Mouse (Mus musculus) kidney, embryonic 15.5 days (tissue): ENCODE results near the gene Wdr75. TPM values are rescaled to one million over a fixed set of nuclear protein-coding genes. Genes with fewer than 3 reads are reported as not detected.

Source experiments
- ATAC-seq: fragments of 200-750 bp; cut with Nextera tagmentation; replicated peaks from 2 replicates; pipeline ENCODE4 v1.8.0; 2017; ENCODE audit warnings: moderate TSS enrichment; ENCODE audit not compliant: low FRiP score
- H3K27ac ChIP-seq: fragments of 300-500 bp; sonication (generic); 2 replicates; pipeline ENCODE4 v1.5.1; 2015; ENCODE audit warnings: mild to moderate bottlenecking, inconsistent platforms
- H3K27me3 ChIP-seq: fragments of 300-500 bp; sonication (generic); 2 replicates; pipeline ENCODE4 v1.6.1; 2015; ENCODE audit warnings: inconsistent platforms
- H3K36me3 ChIP-seq: fragments of 300-500 bp; sonication (generic); 2 replicates; pipeline ENCODE4 v1.6.1; 2015; ENCODE audit warnings: inconsistent platforms
- H3K4me1 ChIP-seq: fragments of 300-500 bp; sonication (generic); 2 replicates; pipeline ENCODE4 v1.6.1; 2015; ENCODE audit warnings: inconsistent platforms
- H3K4me2 ChIP-seq: fragments of 300-500 bp; sonication (generic); 2 replicates; pipeline ENCODE4 v1.6.1; 2015; ENCODE audit warnings: moderate library complexity, mild to moderate bottlenecking, inconsistent platforms
- H3K4me3 ChIP-seq: fragments of 300-500 bp; sonication (generic); replicated peaks from 2 replicates; pipeline ENCODE4 v1.5.1; 2015; ENCODE audit warnings: mild to moderate bottlenecking, inconsistent platforms
- H3K9ac ChIP-seq: fragments of 300-500 bp; sonication (generic); 2 replicates; pipeline ENCODE4 v1.6.1; 2015; ENCODE audit warnings: mild to moderate bottlenecking, inconsistent platforms
- H3K9me3 ChIP-seq: fragments of 300-500 bp; sonication (generic); replicated peaks from 2 replicates; pipeline ENCODE4 v1.6.1; 2016; ENCODE audit warnings: inconsistent platforms
- WGBS: fragments of 180-500 bp; shearing (Covaris S2); methylation state at CpG from one replicate; pipeline ENCODE4 v1.1.7; 2015; ENCODE audit warnings: mixed read lengths; 5-methylcytosine and 5-hydroxymethylcytosine counted together
- polyA plus RNA-seq: library from polyadenylated mRNA; unstranded; fragments of >200 nt; fragmentation: Nextera tagmentation; extraction: Ambion mirVana; gene quantifications from 2 replicates; pipeline ENCODE4 v1.2.1, GENCODE M21; 2015

Gene Wdr75
- polyA plus RNA-seq = 73.5 and 76.1 TPM in 2 replicates

- Histone ChIP-seq H3K4me1 (peaks cover 12% of the 10 kb centered on the region; the same call in 1 of the 2 replicates), H3K36me3 (peaks cover 19% of the 10 kb centered on the region), H3K27me3 (no peaks in the 10 kb centered on the region), H3K27ac (peak within 1 kb of the TSS; percentile 98), H3K9me3 (no peaks in the 10 kb centered on the region), H3K4me3 (peak within 1 kb of the TSS; percentile 94), H3K9ac (peak within 1 kb of the TSS; percentile 88), H3K4me2 (peak within 1 kb of the TSS; percentile 67)
- under 1% methylated on average over 70 of the region's 70 CpGs for WGBS
- peak; percentile 100 for ATAC-seq
Observed at GRCm38 (mm10) chr1:45794969-45795908, at the start of gene Wdr75. Wdr75 (plus strand) TSS chr1:45795166.

GRCm38 (mm10) chr1:45755902-45756301, 39.1 kb upstream of the Wdr75 start:
- Histone ChIP-seq H3K36me3 (no peaks in the 10 kb centered on the region), H3K4me2 (no peak overlapping the region), H3K27ac (no peak overlapping the region), H3K27me3 (no peaks in the 10 kb centered on the region), H3K9me3 (no peaks in the 10 kb centered on the region), H3K9ac (no peak overlapping the region), H3K4me3 (no peak overlapping the region), H3K4me1 (no peaks in the 10 kb centered on the region; the same call in 1 of the 2 replicates)
- no peak for ATAC-seq

DNA sequence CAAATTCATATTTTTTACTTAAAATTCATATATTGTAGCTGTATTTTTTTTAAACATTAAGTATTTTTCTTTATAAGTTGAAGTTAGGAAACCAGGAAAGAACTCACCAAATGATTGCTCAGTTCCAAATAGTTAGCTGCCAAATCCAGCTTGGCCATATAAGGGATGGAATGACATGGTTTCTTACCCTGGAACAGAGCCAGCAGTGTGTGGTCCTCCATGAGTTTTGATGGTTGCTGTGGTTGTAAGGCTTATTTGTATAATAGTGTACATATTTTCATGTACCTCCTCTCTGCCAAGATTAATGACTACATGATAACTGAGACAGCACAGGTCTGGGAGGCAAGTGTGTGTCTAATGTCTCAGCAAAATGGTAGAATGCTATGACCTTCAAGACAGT, 38.3 kb upstream of the Wdr75 start:
- Histone ChIP-seq H3K9ac (no peak overlapping the region), H3K4me3 (no peak overlapping the region), H3K36me3 (no peaks in the 10 kb centered on the region), H3K27me3 (no peaks in the 10 kb centered on the region), H3K27ac (no peak overlapping the region), H3K4me2 (no peak overlapping the region), H3K4me1 (no peaks in the 10 kb centered on the region; the same call in 1 of the 2 replicates), H3K9me3 (no peaks in the 10 kb centered on the region)
- ATAC-seq = no peak

DNA sequence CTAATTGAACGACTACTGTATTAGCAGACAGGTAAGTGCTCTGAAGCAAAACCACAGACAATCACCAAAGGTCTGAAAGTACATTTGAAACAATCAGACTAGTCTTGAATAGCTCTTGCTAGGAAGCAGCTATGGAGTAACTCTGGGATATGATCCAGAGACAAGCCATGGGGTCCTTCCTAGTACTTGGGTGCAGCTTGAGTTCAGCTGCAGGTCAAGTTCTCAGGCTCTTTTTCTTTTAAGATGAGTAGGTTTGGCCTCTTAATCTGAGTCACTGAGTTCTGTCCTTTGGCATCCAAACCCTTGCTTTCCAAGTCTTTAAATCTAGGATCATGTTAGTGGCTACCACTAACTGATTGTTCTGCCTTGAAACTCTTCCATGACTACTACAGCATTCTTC, 37.0 kb upstream of the Wdr75 start:
- Histone ChIP-seq H3K9ac (no peak overlapping the region), H3K27me3 (no peaks in the 10 kb centered on the region), H3K4me3 (no peak overlapping the region), H3K4me1 (no peaks in the 10 kb centered on the region; the same call in 1 of the 2 replicates), H3K9me3 (no peaks in the 10 kb centered on the region), H3K4me2 (no peak overlapping the region), H3K36me3 (no peaks in the 10 kb centered on the region), H3K27ac (no peak overlapping the region)
- ATAC-seq = no peak
- 78% methylated on average over 1 of the region's 1 CpGs for WGBS

DNA sequence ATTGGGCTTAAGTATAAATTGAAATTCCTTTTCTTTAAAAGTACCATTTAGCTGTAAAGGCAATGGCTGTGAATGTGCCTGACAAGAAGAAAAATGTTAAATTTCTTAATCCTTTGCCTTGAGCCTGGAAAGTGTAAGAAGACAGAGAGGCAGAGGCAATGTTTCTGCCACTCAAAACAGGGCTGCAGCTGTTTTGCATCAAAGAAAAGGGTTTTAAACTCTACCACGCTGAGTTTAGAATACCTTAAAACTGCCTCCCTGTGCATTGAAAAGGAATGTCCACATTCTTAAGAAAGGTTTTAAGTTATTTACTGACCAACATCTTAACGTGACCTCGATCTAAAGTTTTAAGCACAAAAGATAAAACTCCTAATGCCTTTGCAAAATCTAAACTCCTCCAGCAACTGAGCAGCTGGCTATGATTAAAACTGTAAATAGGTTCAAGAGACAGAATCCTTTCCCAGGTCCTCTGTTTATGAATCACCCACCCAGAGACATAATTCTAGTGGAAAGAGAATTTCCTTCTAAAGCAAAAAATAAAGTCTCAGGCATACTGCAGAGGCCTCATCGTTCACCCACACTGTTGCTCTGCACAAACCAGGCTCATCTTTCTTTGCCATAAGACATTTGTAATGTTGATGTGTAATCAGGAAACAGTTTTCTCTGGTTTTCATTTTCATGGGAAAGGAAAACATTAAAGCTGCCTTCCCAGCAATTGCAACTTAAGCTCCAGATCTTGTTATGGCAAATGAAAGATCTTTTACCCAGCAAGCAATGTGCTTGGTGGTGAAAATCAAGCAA, 34.1 kb upstream of the Wdr75 start:
- peak; percentile 64 for ATAC-seq
- no peak overlapping the region for H3K9ac ChIP-seq
- 32% methylated on average over 4 of the region's 4 CpGs for whole genome bisulfite sequencing
- H3K9me3 ChIP-seq = no peaks in the 10 kb centered on the region
- no peak overlapping the region for H3K4me3 ChIP-seq
- H3K27me3 ChIP-seq = no peaks in the 10 kb centered on the region
- H3K27ac ChIP-seq = peak overlapping the region; percentile 87
- H3K4me1 ChIP-seq = peaks cover 3% of the 10 kb centered on the region; the same call in 1 of the 2 replicates
- no peaks in the 10 kb centered on the region for H3K36me3 ChIP-seq
- no peak overlapping the region for H3K4me2 ChIP-seq

DNA sequence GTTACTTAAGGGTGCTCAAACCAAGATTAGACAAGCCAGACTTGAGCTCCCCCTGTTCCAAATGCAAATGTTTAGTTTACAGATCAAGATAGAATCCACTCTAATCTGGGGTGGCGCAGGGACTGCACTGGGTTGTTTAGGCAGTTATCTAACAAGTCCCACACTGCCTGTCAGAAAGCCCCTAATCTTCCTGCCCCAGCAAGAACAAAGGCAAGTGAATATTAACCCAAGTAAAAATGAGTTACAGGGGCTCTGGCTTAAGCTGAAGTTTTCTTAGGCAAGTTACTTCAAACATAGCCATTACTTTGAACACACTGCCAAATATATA, 33.5 kb upstream of the Wdr75 start:
- ATAC-seq = 0 out of 2 replicates have a peak, but pooled peaks have one; percentile 22
- no peaks in the 10 kb centered on the region for H3K9me3 ChIP-seq
- WGBS = 49% methylated on average over 1 of the region's 1 CpGs
- peaks cover 3% of the 10 kb centered on the region; the same call in 1 of the 2 replicates for H3K4me1 ChIP-seq
- no peak overlapping the region for H3K9ac ChIP-seq
- no peak overlapping the region for H3K4me2 ChIP-seq
- H3K36me3 ChIP-seq = no peaks in the 10 kb centered on the region
- H3K4me3 ChIP-seq = no peak overlapping the region
- no peaks in the 10 kb centered on the region for H3K27me3 ChIP-seq
- peak overlapping the region; percentile 87 for H3K27ac ChIP-seq

GRCm38 (mm10) chr1:45765678-45766077, 29.3 kb upstream of the Wdr75 start:
- H3K27ac ChIP-seq = no peak overlapping the region
- no peak overlapping the region for H3K9ac ChIP-seq
- no peak overlapping the region for H3K4me2 ChIP-seq
- no peak overlapping the region for H3K4me3 ChIP-seq
- no peaks in the 10 kb centered on the region for H3K9me3 ChIP-seq
- peaks cover 3% of the 10 kb centered on the region; the same call in 1 of the 2 replicates for H3K4me1 ChIP-seq
- no peak for ATAC-seq
- no peaks in the 10 kb centered on the region for H3K36me3 ChIP-seq
- WGBS = 56% methylated on average over 4 of the region's 4 CpGs
- no peaks in the 10 kb centered on the region for H3K27me3 ChIP-seq

GRCm38 (mm10) chr1:45766123-45766522, 28.8 kb upstream of the Wdr75 start:
- H3K4me3 ChIP-seq = no peak overlapping the region
- no peak overlapping the region for H3K27ac ChIP-seq
- no peak overlapping the region for H3K4me2 ChIP-seq
- H3K4me1 ChIP-seq = peaks cover 3% of the 10 kb centered on the region; the same call in 1 of the 2 replicates
- H3K36me3 ChIP-seq = no peaks in the 10 kb centered on the region
- no peaks in the 10 kb centered on the region for H3K9me3 ChIP-seq
- ATAC-seq = no peak; the same call in 1 of the 2 replicates
- 26% methylated on average over 8 of the region's 8 CpGs for WGBS
- no peak overlapping the region for H3K9ac ChIP-seq
- no peaks in the 10 kb centered on the region for H3K27me3 ChIP-seq

- no peak overlapping the region for H3K4me2 ChIP-seq
- WGBS = 46% methylated on average over 5 of the region's 5 CpGs
- no peaks in the 10 kb centered on the region for H3K9me3 ChIP-seq
- no peaks in the 10 kb centered on the region for H3K27me3 ChIP-seq
- 0 out of 2 replicates have a peak, but pooled peaks cover 3% of the 10 kb centered on the region for H3K4me1 ChIP-seq
- H3K4me3 ChIP-seq = no peak overlapping the region
- no peak overlapping the region for H3K9ac ChIP-seq
- ATAC-seq = no peak
- 0 out of 2 replicates have a peak overlapping the region, but pooled peaks have one; percentile 15 for H3K27ac ChIP-seq
- H3K36me3 ChIP-seq = no peaks in the 10 kb centered on the region
Observed at GRCm38 (mm10) chr1:45767533-45767932, 27.4 kb upstream of the Wdr75 start.

DNA sequence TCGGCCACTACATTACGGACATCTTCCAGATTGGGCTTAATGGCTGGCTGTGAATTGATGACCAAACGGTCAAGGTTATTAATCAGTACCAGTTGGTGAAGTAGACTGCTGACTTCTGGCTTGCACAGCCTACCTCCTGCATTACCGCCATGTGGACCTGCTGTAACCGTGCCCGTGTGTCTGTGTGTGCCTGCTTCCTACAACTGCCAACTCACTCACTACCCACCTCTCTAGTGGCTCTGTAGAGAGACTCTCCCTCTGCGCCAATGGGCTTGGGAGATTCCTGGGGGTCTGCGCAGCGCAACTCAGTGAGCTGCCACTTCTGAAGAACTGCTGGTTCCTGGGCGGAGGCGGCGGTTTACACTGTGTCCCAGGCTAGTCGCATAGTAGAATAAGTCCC, 25.6 kb upstream of the Wdr75 start:
- 0 out of 2 replicates have a peak, but pooled peaks cover 3% of the 10 kb centered on the region for H3K4me1 ChIP-seq
- H3K27ac ChIP-seq = no peak overlapping the region
- H3K4me3 ChIP-seq = no peak overlapping the region
- WGBS = 94% methylated on average over 13 of the region's 13 CpGs
- ATAC-seq = no peak
- no peaks in the 10 kb centered on the region for H3K36me3 ChIP-seq
- H3K27me3 ChIP-seq = no peaks in the 10 kb centered on the region
- no peaks in the 10 kb centered on the region for H3K9me3 ChIP-seq
- H3K4me2 ChIP-seq = no peak overlapping the region
- no peak overlapping the region for H3K9ac ChIP-seq

DNA sequence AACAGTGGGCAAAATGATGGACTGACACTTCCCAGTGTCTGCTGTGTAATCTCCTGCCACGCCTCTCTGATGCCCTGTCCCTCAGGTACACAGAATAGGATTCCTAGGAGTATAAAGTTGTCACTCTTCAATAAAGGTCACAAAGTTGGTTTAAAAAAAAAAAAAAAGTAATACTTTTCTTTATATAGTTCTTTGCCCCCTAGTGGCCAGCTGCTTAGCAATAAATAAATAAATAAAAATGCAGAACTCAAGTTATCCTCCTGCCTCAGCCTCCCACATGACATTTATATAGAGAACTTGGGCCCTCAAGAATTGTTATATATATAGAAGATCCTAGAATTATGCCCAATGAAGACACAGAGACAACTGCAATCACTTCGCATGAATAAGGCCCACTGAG, 24.9 kb upstream of the Wdr75 start:
- no peak for ATAC-seq
- no peaks in the 10 kb centered on the region for H3K36me3 ChIP-seq
- H3K9ac ChIP-seq = no peak overlapping the region
- WGBS = 91% methylated on average over 2 of the region's 2 CpGs
- H3K4me1 ChIP-seq = 0 out of 2 replicates have a peak, but pooled peaks cover 3% of the 10 kb centered on the region
- H3K27ac ChIP-seq = no peak overlapping the region
- no peak overlapping the region for H3K4me2 ChIP-seq
- H3K9me3 ChIP-seq = no peaks in the 10 kb centered on the region
- H3K4me3 ChIP-seq = no peak overlapping the region
- H3K27me3 ChIP-seq = no peaks in the 10 kb centered on the region
